Mouse (Mus musculus): ENCODE measurements around the gene Dvl1. TPM values are rescaled to one million over a fixed set of nuclear protein-coding genes. Genes with fewer than 3 reads are reported as not detected.
A peak's percentile ranks its signal among the peaks of the same experiment; 100 is the strongest.

Gene Dvl1
- polyA plus RNA-seq, 1 experiment from 2014 or later: 5.1 TPM

GRCm38 (mm10) chr4:155841651-155842270, 5.4 kb upstream of the Dvl1 start:
- no peak overlapping the region for H3K9ac ChIP-seq (replicated peaks)
- no peaks in the 10 kb centered on the region for H3K9me3 ChIP-seq (ENCODE audit: low read length)
- peaks cover 4% of the 10 kb centered on the region; the same call in 1 of the 2 replicates for H3K27me3 ChIP-seq (ENCODE audit: insufficient read depth, low read length)
- 47% methylated on average over 38 of the region's 38 CpGs for WGBS (ENCODE audit: insufficient replicate concordance)
- ATAC-seq: no peak
- H3K36me3 ChIP-seq (replicated peaks; ENCODE audit: insufficient read depth, low read length): no peaks in the 10 kb centered on the region
- TF ChIP-seq CTCF (IDR thresholded peaks at IDR 0.05; ENCODE audit: low read depth) (no peak), EP300 (IDR thresholded peaks at IDR 0.05; ENCODE audit: low read depth) (no peak)
- DNase-seq: no peak
- peaks cover 18% of the 10 kb centered on the region for H3K4me1 ChIP-seq (ENCODE audit: insufficient read depth)
- H3K4me3 ChIP-seq (ENCODE audit: low read depth, low read length): peak overlapping the region; percentile 53; the same call in 1 of the 2 replicates
- peak overlapping the region; percentile 87 for H3K4me2 ChIP-seq (ENCODE audit: low read depth, low read length)
- no peak overlapping the region for H3K27ac ChIP-seq (ENCODE audit: low read depth)

GRCm38 (mm10) chr4:155843231-155843630, 4.0 kb upstream of the Dvl1 start:
- TF ChIP-seq EP300 (IDR thresholded peaks at IDR 0.05; ENCODE audit: low read depth) (no peak), CTCF (IDR thresholded peaks at IDR 0.05; ENCODE audit: low read depth) (no peak)
- H3K4me1 ChIP-seq (ENCODE audit: insufficient read depth): peaks cover 25% of the 10 kb centered on the region
- no peak overlapping the region for H3K9ac ChIP-seq (replicated peaks)
- WGBS (ENCODE audit: insufficient replicate concordance): 76% methylated on average over 5 of the region's 5 CpGs
- ATAC-seq: no peak
- no peak overlapping the region for H3K4me2 ChIP-seq (ENCODE audit: low read depth, low read length)
- DNase-seq: no peak
- H3K36me3 ChIP-seq (replicated peaks; ENCODE audit: insufficient read depth, low read length): no peaks in the 10 kb centered on the region
- no peak overlapping the region for H3K27ac ChIP-seq (ENCODE audit: low read depth)
- peaks cover 4% of the 10 kb centered on the region; the same call in 1 of the 2 replicates for H3K27me3 ChIP-seq (ENCODE audit: insufficient read depth, low read length)
- H3K4me3 ChIP-seq (ENCODE audit: low read depth, low read length): no peak overlapping the region
- H3K9me3 ChIP-seq (ENCODE audit: low read length): no peaks in the 10 kb centered on the region

- H3K9me3 ChIP-seq (ENCODE audit: low read length): no peaks in the 10 kb centered on the region
- peak overlapping the region; percentile 95 for H3K4me2 ChIP-seq (ENCODE audit: low read depth, low read length)
- TF ChIP-seq CTCF (IDR thresholded peaks at IDR 0.05; ENCODE audit: low read depth) (peak; percentile 27; the same call in 1 of the 2 replicates), EP300 (IDR thresholded peaks at IDR 0.05; ENCODE audit: low read depth) (no peak)
- H3K9ac ChIP-seq (replicated peaks): peak overlapping the region; percentile 95
- ATAC-seq (peak; percentile 60), DNase-seq (peak; percentile 64)
- 3% methylated on average over 49 of the region's 69 CpGs for WGBS (ENCODE audit: insufficient replicate concordance)
- H3K4me1 ChIP-seq (ENCODE audit: insufficient read depth): peaks cover 40% of the 10 kb centered on the region
- no peaks in the 10 kb centered on the region for H3K27me3 ChIP-seq (ENCODE audit: insufficient read depth, low read length)
- H3K4me3 ChIP-seq (ENCODE audit: low read depth, low read length): peak overlapping the region; percentile 73
- peak overlapping the region; percentile 80 for H3K27ac ChIP-seq (ENCODE audit: low read depth)
- no peaks in the 10 kb centered on the region for H3K36me3 ChIP-seq (replicated peaks; ENCODE audit: insufficient read depth, low read length)
Observed at GRCm38 (mm10) chr4:155847591-155848352, 570 bp downstream of the Dvl1 start.

- Histone ChIP-seq H3K9me3 (ENCODE audit: low read length) (no peaks in the 10 kb centered on the region), H3K4me1 (ENCODE audit: insufficient read depth) (peaks cover 40% of the 10 kb centered on the region), H3K27ac (ENCODE audit: low read depth) (0 out of 2 replicates have a peak overlapping the region, but pooled peaks have one; percentile 80), H3K4me2 (ENCODE audit: low read depth, low read length) (peak overlapping the region; percentile 95), H3K27me3 (ENCODE audit: insufficient read depth, low read length) (no peaks in the 10 kb centered on the region), H3K4me3 (ENCODE audit: low read depth, low read length) (peak overlapping the region; percentile 73), H3K9ac (replicated peaks) (peak overlapping the region; percentile 95), H3K36me3 (replicated peaks; ENCODE audit: insufficient read depth, low read length) (no peaks in the 10 kb centered on the region; the same call in 1 of the 2 replicates)
- DNase-seq (no peak), ATAC-seq (no peak)
- WGBS (ENCODE audit: insufficient replicate concordance): 63% methylated on average over 7 of the region's 7 CpGs
- TF ChIP-seq CTCF (IDR thresholded peaks at IDR 0.05; ENCODE audit: low read depth): no peak
- TF ChIP-seq EP300 (IDR thresholded peaks at IDR 0.05; ENCODE audit: low read depth): no peak
Observed at GRCm38 (mm10) chr4:155848434-155849095, 1.4 kb downstream of the Dvl1 start.

DNA sequence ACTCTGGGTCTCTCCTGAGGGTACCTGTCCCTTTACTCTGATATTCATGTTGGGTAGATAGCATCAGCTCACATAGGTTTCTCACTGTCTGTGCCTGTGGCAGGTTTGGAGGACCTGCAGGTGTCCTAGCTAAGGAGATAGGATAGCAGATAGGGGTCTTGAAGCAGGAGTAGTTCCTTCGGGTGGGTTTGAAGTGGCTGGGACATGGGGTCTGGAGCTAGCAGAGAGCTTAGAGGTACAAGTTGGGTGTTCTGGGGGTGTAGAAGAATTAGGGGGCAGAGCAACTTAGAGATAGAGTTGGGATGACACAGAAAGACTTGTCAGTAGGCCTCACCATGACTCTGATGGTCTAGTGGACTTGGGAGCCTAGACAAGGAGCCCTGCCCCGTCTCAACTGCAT, 2.2 kb downstream of the Dvl1 start:
- H3K27ac ChIP-seq (ENCODE audit: low read depth): no peak overlapping the region
- peak overlapping the region; percentile 95 for H3K9ac ChIP-seq (replicated peaks)
- peak overlapping the region; percentile 95 for H3K4me2 ChIP-seq (ENCODE audit: low read depth, low read length)
- no peak for TF ChIP-seq CTCF (IDR thresholded peaks at IDR 0.05; ENCODE audit: low read depth)
- no peak for TF ChIP-seq EP300 (IDR thresholded peaks at IDR 0.05; ENCODE audit: low read depth)
- H3K27me3 ChIP-seq (ENCODE audit: insufficient read depth, low read length): no peaks in the 10 kb centered on the region
- H3K4me1 ChIP-seq (ENCODE audit: insufficient read depth): peaks cover 40% of the 10 kb centered on the region
- no peak overlapping the region for H3K4me3 ChIP-seq (ENCODE audit: low read depth, low read length)
- no peaks in the 10 kb centered on the region; the same call in 1 of the 2 replicates for H3K36me3 ChIP-seq (replicated peaks; ENCODE audit: insufficient read depth, low read length)
- 75% methylated on average over 2 of the region's 2 CpGs for whole genome bisulfite sequencing (ENCODE audit: insufficient replicate concordance)
- no peak for DNase-seq
- no peaks in the 10 kb centered on the region for H3K9me3 ChIP-seq (ENCODE audit: low read length)
- ATAC-seq: no peak
